Mouse (Mus musculus) hindbrain, embryonic 14.5 days (tissue): Measurements from ENCODE around the gene Smyd4. TPM values are rescaled to one million over a fixed set of nuclear protein-coding genes. Genes with fewer than 3 reads are reported as not detected.

Source experiments
- ATAC-seq: fragments of 200-750 bp; cut with Nextera tagmentation; 2 replicates; pipeline ENCODE4 v1.8.0; 2017; ENCODE audit warnings: moderate number of reproducible peaks, mild to moderate bottlenecking, moderate TSS enrichment, moderate library complexity; ENCODE audit not compliant: low FRiP score
- DNase-seq: peaks from one replicate; pipeline ENCODE4 v3.0.0-alpha.2; 2015; ENCODE audit warnings: low spot score
- H3K27ac ChIP-seq: fragments of 300-500 bp; sonication (generic); 2 replicates; pipeline ENCODE4 v1.5.1; 2014; ENCODE audit warnings: mild to moderate bottlenecking, moderate library complexity
- H3K27me3 ChIP-seq: fragments of 300-500 bp; sonication (generic); 2 replicates; pipeline ENCODE4 v1.6.1; 2014; ENCODE audit warnings: mild to moderate bottlenecking, low read length, mixed read lengths; ENCODE audit not compliant: control insufficient read depth, insufficient read depth
- H3K36me3 ChIP-seq: fragments of 300-500 bp; sonication (generic); replicated peaks from 2 replicates; pipeline ENCODE4 v1.6.1; 2014; ENCODE audit not compliant: control insufficient read depth, insufficient read depth
- H3K4me1 ChIP-seq: fragments of 300-500 bp; sonication (generic); replicated peaks from 2 replicates; pipeline ENCODE4 v1.6.1; 2014; ENCODE audit warnings: antibody characterized with exemption, low read length, mixed read lengths; ENCODE audit not compliant: control insufficient read depth, insufficient read depth
- H3K4me2 ChIP-seq: fragments of 300-500 bp; sonication (generic); replicated peaks from 2 replicates; pipeline ENCODE4 v1.6.1; 2014; ENCODE audit warnings: mild to moderate bottlenecking, moderate library complexity
- H3K4me3 ChIP-seq: fragments of 300-500 bp; sonication (generic); replicated peaks from 2 replicates; pipeline ENCODE4 v1.5.1; 2014; ENCODE audit warnings: mild to moderate bottlenecking, low read length
- H3K9ac ChIP-seq: fragments of 300-500 bp; sonication (generic); 2 replicates; pipeline ENCODE4 v1.6.1; 2014
- H3K9me3 ChIP-seq: fragments of 300-500 bp; sonication (generic); 2 replicates; pipeline ENCODE4 v1.6.1; 2016; ENCODE audit warnings: low read length; ENCODE audit not compliant: control insufficient read depth
- WGBS: fragments of 180-500 bp; shearing (Covaris S2); extraction: QIAGEN DNeasy Blood & Tissue Kit; methylation state at CpG from one replicate; pipeline ENCODE4 v1.1.7; 2014; 5-methylcytosine and 5-hydroxymethylcytosine counted together
- polyA plus RNA-seq: library from polyadenylated mRNA; unstranded; fragments of >200 nt; fragmentation: Nextera tagmentation; extraction: Ambion mirVana; gene quantifications from 2 replicates; pipeline ENCODE4 v1.2.1, GENCODE M21; 2014

Smyd4 gene
- polyA plus RNA-seq, 1 experiment from 2014 or later: 13.2 TPM

DNA sequence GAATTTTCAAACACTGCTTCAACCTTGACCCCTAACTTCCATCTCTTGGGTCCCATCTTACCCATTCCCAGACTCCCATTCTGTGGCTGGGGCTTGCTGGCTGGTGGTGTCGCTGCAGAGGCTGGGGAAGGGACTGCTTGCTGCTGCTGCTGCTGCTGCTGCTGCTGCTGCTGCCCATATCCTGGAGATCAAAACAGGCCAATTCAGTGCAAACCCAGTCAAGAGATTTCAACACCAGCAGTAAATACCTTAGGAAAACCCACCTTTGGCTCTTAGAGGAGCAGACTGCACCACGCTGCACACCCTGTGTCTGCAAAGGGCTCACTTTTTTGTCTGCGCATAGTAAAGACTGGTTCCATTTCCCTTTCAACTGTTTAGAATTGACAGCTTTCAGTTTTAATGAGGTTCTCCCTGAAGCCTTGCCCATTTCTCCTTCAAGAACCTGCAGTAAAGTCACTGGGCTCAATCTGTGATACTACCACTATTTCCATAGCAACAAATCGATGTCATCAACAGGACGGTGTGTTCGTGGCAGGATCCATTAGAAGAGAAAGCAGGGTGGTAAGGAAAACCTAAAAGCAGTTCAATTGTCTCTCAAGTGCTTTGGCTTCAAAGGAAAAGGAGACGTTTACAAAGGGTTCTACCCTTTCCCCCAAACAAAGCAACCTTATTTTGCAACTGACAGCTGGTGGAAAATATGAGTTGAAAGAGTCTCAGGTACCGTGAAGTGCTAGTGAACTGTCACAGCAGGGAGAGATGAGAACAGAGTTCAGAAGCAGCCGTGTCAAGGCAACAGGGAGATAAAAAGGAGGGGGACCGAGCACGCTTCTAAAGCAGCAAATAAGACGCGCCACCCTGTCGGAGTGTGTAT lies 29.6 kb upstream of the Smyd4 start:
- WGBS: 60% methylated on average over 14 of the region's 14 CpGs
- Histone ChIP-seq H3K4me1 (peaks cover 13% of the 10 kb centered on the region; the same call in 1 of the 2 replicates), H3K27ac (peak overlapping the region; percentile 33), H3K36me3 (peaks cover 28% of the 10 kb centered on the region), H3K9ac (no peak overlapping the region; the same call in 1 of the 2 replicates), H3K27me3 (no peaks in the 10 kb centered on the region), H3K4me2 (no peak overlapping the region), H3K4me3 (no peak overlapping the region), H3K9me3 (no peaks in the 10 kb centered on the region)
- DNase-seq: no peak
- no peak for ATAC-seq

- ATAC-seq (no peak), DNase-seq (no peak)
- H3K36me3 ChIP-seq: peaks cover 21% of the 10 kb centered on the region
- H3K4me1 ChIP-seq: peaks cover 13% of the 10 kb centered on the region; the same call in 1 of the 2 replicates
- peak overlapping the region; percentile 33; the same call in 1 of the 2 replicates for H3K27ac ChIP-seq
- H3K9ac ChIP-seq: no peak overlapping the region
- WGBS: 70% methylated on average over 5 of the region's 5 CpGs
- no peaks in the 10 kb centered on the region for H3K27me3 ChIP-seq
- H3K4me3 ChIP-seq: no peak overlapping the region
- no peak overlapping the region for H3K4me2 ChIP-seq
- no peaks in the 10 kb centered on the region for H3K9me3 ChIP-seq
Observed at GRCm38 (mm10) chr11:75319246-75319645, 29.0 kb upstream of the Smyd4 start.

DNA sequence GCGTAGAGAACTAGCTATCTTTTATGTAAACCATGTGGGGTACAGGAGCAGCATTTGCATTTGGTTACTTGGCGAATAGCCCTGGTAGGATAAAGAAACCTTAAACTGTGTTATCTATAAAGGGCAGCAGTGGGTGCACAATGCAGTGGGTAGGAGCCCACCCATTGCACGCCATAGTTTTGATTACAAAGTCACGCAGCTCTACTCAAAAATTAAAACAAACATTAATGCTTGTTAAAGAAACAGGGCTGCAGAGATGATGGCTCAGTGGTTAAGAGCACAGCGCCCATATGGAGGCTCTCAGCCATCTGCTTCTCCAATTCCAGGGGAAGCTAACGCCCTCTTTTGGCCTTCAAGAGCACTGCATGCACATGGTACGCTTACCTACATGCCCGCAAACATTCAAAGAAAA lies 24.9 kb upstream of the Smyd4 start:
- no peak for DNase-seq
- Histone ChIP-seq H3K4me2 (no peak overlapping the region), H3K9ac (no peak overlapping the region), H3K27me3 (no peaks in the 10 kb centered on the region), H3K4me3 (no peak overlapping the region), H3K36me3 (peaks cover 7% of the 10 kb centered on the region; the same call in 1 of the 2 replicates), H3K4me1 (peaks cover 11% of the 10 kb centered on the region; the same call in 1 of the 2 replicates), H3K27ac (no peak overlapping the region), H3K9me3 (no peaks in the 10 kb centered on the region)
- WGBS: 79% methylated on average over 8 of the region's 8 CpGs
- ATAC-seq: no peak

DNA sequence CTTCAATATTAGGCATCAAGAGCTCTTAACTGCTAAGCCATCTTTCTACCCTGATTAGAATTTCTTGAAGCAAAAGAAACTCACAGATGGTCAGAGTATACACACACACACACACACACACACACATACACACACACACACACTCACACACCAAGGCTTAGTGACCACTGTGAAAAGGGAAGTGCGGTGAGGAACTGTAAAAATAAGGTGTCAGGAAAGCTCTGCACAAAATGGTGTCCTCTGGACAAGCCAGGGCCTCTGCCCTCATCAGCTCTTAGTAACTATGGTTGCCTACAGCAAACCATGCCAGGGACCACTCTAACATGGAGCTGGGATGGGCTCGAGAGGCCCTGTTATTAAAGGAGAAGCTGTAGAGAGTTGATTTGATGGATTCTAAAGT lies 23.8 kb upstream of the Smyd4 start:
- H3K9ac ChIP-seq: no peak overlapping the region
- WGBS: 90% methylated on average over 2 of the region's 2 CpGs
- peaks cover 9% of the 10 kb centered on the region; the same call in 1 of the 2 replicates for H3K36me3 ChIP-seq
- no peaks in the 10 kb centered on the region for H3K27me3 ChIP-seq
- H3K4me2 ChIP-seq: no peak overlapping the region
- H3K4me1 ChIP-seq: peaks cover under 1% of the 10 kb centered on the region; the same call in 1 of the 2 replicates
- H3K4me3 ChIP-seq: no peak overlapping the region
- H3K27ac ChIP-seq: no peak overlapping the region
- ATAC-seq (no peak), DNase-seq (no peak)
- no peaks in the 10 kb centered on the region for H3K9me3 ChIP-seq

GRCm38 (mm10) chr11:75325116-75325968 lies 22.9 kb upstream of the Smyd4 start:
- DNase-seq: no peak
- H3K9ac ChIP-seq: no peak overlapping the region
- H3K9me3 ChIP-seq: no peaks in the 10 kb centered on the region
- H3K4me3 ChIP-seq: no peak overlapping the region
- H3K27ac ChIP-seq: no peak overlapping the region
- no peak for ATAC-seq
- WGBS: 87% methylated on average over 16 of the region's 16 CpGs
- H3K4me2 ChIP-seq: no peak overlapping the region
- peaks cover 9% of the 10 kb centered on the region; the same call in 1 of the 2 replicates for H3K36me3 ChIP-seq
- H3K4me1 ChIP-seq: no peaks in the 10 kb centered on the region
- H3K27me3 ChIP-seq: no peaks in the 10 kb centered on the region

DNA sequence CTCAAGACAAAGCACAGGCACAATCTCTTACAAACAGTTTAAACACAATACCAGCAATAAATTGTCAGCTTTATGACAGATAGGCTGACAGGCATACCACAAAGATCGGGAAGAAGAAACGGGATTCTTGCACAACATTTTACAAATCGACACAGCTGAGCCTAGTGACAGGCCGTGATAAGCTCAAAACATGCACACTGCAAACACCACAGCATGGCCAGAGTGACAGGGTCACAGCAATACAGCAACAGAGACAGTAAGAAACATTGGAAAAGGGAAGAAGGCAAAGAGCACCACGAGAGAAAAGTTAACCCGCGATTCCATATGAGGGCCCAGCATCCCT lies 22.3 kb upstream of the Smyd4 start:
- H3K9ac ChIP-seq: no peak overlapping the region
- DNase-seq: no peak
- no peak overlapping the region for H3K4me3 ChIP-seq
- H3K36me3 ChIP-seq: peaks cover 9% of the 10 kb centered on the region; the same call in 1 of the 2 replicates
- H3K4me1 ChIP-seq: no peaks in the 10 kb centered on the region
- no peak overlapping the region for H3K4me2 ChIP-seq
- WGBS: 90% methylated on average over 7 of the region's 7 CpGs
- no peak overlapping the region for H3K27ac ChIP-seq
- no peaks in the 10 kb centered on the region for H3K27me3 ChIP-seq
- H3K9me3 ChIP-seq: no peaks in the 10 kb centered on the region
- no peak for ATAC-seq

DNA sequence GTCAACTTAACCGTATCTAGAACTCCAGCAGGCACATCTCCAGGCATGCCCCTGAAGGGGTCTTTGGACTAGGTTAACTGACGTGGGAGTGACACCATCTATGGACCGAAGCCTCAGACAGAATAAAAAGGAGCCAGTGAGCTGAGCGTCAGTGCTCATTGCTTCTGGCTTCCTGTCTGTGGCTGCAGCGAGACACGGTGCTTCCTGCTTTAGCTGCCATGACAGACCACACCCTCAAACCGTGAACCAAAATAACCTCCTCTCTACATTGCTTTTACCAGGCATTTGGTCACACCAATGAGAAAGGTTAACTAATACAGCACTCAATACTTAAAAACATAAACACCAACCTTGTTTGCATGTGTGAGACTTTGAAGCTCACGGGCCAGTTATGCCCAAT lies 11.6 kb upstream of the Smyd4 start:
- Histone ChIP-seq H3K9ac (no peak overlapping the region), H3K27me3 (no peaks in the 10 kb centered on the region), H3K27ac (no peak overlapping the region), H3K4me1 (no peaks in the 10 kb centered on the region), H3K4me2 (no peak overlapping the region), H3K4me3 (no peak overlapping the region), H3K36me3 (peaks cover 39% of the 10 kb centered on the region), H3K9me3 (no peaks in the 10 kb centered on the region)
- DNase-seq (no peak), ATAC-seq (no peak)
- WGBS: 76% methylated on average over 8 of the region's 8 CpGs

DNA sequence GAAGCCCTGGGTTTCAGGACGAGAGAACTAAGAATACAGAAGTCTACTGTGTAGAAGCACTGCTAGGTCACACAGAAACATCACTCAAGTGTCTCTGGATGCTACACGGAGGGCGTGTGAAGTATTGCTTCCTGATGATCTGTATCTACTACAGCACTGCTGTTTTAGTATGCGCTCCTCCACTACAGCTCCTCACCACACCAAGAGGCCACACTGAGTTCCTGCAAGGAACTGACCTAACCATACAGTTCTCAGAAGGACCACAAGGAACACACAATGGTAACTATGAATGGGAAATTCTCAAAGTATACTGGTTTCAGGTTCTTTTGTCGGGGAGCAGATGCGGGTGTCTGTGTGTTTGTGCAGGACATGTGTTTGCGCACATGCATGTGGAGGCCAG lies 11.0 kb upstream of the Smyd4 start:
- H3K36me3 ChIP-seq: peaks cover 39% of the 10 kb centered on the region
- no peak for ATAC-seq
- no peak for DNase-seq
- H3K27me3 ChIP-seq: no peaks in the 10 kb centered on the region
- WGBS: 95% methylated on average over 7 of the region's 7 CpGs
- no peak overlapping the region for H3K9ac ChIP-seq
- H3K4me1 ChIP-seq: no peaks in the 10 kb centered on the region
- H3K27ac ChIP-seq: no peak overlapping the region
- no peaks in the 10 kb centered on the region for H3K9me3 ChIP-seq
- no peak overlapping the region for H3K4me3 ChIP-seq
- H3K4me2 ChIP-seq: no peak overlapping the region

DNA sequence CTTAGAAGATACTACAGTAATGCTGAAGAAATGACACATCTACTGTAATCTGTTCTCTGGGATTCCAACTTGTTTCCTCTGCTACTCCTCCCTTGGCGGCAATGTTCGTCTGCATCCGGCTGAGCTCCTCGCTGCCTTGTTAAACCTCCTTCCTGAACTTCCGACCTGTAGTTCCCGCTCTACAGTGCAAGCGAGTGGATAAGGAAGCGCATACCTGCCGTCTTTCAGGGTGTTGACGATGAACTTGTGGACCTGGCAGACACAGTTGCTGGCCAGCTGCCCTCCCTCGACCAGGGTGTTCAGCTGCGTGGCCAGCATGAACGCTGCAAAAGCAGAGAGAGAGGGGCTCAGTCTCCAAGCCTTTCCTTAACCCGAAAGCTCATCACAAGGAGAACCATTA lies 8.2 kb upstream of the Smyd4 start:
- WGBS: 93% methylated on average over 14 of the region's 14 CpGs
- Histone ChIP-seq H3K4me2 (no peak overlapping the region), H3K36me3 (peaks cover 39% of the 10 kb centered on the region), H3K9me3 (no peaks in the 10 kb centered on the region), H3K4me3 (no peak overlapping the region), H3K9ac (no peak overlapping the region), H3K27ac (peak overlapping the region; percentile 27; the same call in 1 of the 2 replicates), H3K4me1 (no peaks in the 10 kb centered on the region), H3K27me3 (no peaks in the 10 kb centered on the region)
- ATAC-seq: no peak
- no peak for DNase-seq
